Mouse (Mus musculus) adrenal gland, adult (tissue): Measurements from ENCODE around the gene Nags.

ENCODE experiments used
- DNase-seq, 2 experiments: peaks; one replicate each; pipeline ENCODE4 v3.0.0; 2022 to 2023; ENCODE audit warnings: low spot score in 1 of 2; ENCODE audit not compliant: inconsistent age in 2 of 2

Gene Nags

DNA sequence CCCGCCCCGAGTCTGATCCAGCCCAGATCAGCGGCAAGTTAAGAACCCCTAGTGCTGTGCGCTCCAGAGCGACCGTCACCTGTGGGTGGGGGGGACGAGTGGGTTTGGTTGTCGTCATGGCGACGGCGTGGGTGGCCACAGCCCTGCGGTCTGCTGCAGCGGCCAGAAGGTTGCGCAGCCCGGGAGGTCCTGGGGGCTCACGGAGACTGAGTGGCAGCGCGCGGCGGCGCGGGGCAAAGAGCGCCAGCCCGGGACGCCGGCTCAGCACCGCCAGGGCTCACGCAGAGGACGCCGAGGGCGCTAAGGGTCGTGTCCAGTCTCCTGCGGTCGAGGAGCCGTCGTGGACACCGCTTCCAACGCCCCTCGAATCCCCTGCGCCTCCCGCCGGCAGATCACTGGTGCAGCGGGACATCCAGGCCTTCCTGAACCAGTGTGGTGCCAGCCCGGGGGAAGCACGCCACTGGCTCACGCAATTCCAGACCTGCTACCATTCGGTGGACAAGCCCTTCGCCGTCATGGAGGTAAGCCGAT is at the start of gene Nags:
TSS of gene Nags (plus strand) at position 43 of the 531 bp plus-strand sequence.
- peak in 1 of 2 experiments; percentile 26 for DNase-seq

DNA sequence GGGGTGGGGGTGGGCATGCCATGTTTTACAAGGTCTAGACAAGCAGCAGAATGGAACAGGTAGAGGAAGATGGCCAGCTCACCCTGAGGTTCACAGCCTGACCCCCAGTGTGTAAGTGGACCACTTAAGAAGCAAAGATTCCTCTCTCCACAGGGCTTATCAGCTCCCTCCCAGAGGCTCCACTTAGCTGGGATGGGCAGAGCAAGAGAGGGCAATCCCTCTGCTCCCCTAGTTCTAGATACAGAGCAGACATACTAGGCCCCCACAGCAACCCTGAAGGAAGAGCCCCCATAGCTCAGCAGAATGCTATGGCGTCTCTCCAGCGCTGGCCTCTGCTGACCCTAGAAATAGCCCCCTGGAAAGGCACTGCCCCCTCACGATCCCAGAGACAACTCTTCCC is 49.6 kb upstream of the Nags start:
- DNase-seq, result no peak

DNA sequence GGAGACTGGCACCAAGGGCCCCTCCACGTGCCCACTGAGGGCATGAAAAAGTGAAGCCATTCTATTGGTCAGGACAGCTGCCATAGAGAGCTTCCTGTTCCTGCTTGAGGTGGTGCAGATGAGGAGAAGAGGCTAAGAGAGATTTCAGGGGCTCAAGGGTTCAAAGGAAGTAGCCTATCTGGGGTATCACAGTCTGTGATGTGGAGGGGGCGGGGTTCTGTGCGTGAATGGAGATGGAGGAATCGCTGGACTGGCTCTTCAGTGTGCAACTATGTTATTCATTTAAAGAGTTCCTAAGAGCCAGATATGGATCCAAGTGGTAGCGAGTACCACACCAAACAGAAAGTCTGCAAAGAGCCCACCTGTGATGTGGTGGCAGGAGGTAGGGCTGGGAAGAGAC is 48.9 kb upstream of the Nags start:
- DNase-seq, result no peak

GRCm38 (mm10) chr11:102096887-102097391 is 48.4 kb upstream of the Nags start:
- peak; percentile 79 to 86 for DNase-seq

- DNase-seq, result no peak
Measured at GRCm38 (mm10) chr11:102101219-102101618, 44.1 kb upstream of the Nags start, which contains the start of gene Ppy. Ppy (minus strand) TSS chr11:102101319.

- DNase-seq, result peak; percentile 55 to 84
Measured at GRCm38 (mm10) chr11:102102485-102103258, 42.6 kb upstream of the Nags start.

GRCm38 (mm10) chr11:102106911-102107310 is 38.4 kb upstream of the Nags start:
- no peak for DNase-seq

DNA sequence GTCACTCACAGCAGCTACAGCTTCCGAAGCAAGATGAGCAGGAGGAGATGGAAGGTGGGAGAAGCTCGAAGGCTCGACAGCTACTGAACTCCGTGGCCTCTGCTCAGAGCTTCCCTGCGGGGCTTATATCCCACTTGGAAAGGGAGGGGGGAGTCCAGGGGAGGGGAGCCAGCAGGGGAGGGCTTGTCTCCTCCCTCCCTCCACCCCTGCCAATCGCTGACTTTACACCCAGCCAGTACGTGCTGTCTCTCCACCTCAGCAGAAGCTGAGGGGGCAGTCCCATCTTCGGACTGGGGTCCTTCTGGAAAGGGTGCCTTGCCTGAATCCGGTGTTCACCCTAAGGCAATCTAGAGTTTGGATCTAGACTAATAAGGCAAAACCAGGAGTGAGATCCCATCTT is 37.6 kb upstream of the Nags start, which contains the start of gene Pyy:
TSS of gene Pyy (minus strand) at position 101 of the 400 bp plus-strand sequence.
- DNase-seq, result no peak

GRCm38 (mm10) chr11:102111576-102111975 is 33.7 kb upstream of the Nags start:
- no peak for DNase-seq

GRCm38 (mm10) chr11:102116241-102116640 is 29.1 kb upstream of the Nags start:
- no peak for DNase-seq

DNA sequence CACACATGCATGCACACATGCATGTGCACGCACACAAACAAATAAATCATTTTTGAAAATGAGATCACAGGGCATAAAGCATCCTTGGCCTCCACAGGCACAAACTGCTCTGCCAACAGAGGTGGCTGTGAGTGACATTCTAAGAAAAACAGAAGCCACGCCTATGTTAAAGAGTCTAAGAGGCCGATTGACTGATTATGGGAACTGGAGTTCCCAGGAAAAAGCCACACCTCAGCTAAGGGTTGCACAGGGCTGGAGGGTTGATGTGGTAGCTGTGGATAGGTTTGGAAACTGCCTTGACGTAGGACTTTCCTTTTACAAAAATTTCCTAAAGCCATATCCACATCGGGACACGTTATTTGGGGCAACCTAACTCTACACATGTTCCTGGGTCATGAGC is 27.9 kb upstream of the Nags start:
- DNase-seq, result no peak

- no peak for DNase-seq
Measured at GRCm38 (mm10) chr11:102134516-102134915, 10.8 kb upstream of the Nags start.

GRCm38 (mm10) chr11:102137625-102138446 is 7.5 kb upstream of the Nags start:
- DNase-seq, result no peak

DNA sequence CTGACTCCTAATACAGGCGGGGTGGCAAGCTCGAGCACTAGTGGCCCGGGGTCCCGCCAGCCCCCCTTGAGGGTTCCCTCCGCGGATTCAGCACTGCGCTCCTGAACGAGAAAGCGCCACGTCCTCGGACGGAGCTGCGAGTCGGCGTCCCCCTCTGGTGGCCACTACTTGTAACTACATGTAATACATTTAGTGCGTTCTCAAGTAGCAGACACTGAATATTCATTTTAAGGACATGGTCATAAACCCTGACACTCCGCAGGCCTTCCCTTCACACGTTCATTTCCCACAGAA is 6.9 kb upstream of the Nags start:
- DNase-seq, result peak; percentile 57 to 87

DNA sequence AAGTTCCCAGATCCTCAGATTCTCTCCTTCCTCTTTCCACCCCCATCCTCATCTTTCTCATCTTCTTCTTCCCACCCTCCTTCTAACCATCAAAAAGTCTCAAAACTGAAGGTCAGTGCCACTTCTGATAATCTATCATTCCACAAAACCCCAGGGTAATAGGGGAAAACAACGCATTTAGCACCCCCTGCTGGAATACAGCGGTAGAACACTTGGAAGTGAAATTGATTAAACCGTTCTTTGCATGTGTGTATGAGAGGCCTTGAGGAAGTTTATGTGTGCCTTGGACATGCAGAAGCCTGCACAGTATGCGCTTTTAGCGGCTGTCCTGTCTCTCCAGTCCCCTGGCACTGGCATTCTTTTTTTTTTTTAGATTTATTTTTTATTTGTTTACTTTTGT is 4.8 kb upstream of the Nags start:
- peak; percentile 45 to 88 for DNase-seq

DNA sequence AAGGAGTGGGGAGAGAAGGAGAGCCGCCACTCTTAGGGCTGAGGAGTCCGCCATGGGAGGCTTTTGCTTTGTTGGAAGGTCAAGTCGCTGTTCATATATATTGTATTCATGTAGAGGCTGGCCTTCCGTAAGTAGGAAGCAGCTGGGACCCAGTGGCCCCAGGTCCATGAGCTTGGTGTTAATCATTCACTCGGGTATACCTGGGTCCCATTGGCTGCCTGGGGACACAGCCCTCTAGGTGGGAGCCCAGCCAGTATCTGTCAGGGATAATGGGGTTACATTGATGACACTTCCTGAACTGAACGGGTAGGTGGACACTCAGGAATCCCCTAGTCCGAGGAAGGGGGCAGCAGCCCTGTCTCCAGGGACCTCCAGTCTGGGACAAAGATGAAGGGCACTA is 3.0 kb upstream of the Nags start:
- DNase-seq, result no peak

GRCm38 (mm10) chr11:102144957-102145470 is 299 bp upstream of the Nags start:
- DNase-seq, result no peak

GRCm38 (mm10) chr11:102146005-102146404 is 692 bp downstream of the Nags start:
- DNase-seq, result peak in 1 of 2 experiments; percentile 52

GRCm38 (mm10) chr11:102146531-102146930 is 1.2 kb downstream of the Nags start:
- no peak for DNase-seq

DNA sequence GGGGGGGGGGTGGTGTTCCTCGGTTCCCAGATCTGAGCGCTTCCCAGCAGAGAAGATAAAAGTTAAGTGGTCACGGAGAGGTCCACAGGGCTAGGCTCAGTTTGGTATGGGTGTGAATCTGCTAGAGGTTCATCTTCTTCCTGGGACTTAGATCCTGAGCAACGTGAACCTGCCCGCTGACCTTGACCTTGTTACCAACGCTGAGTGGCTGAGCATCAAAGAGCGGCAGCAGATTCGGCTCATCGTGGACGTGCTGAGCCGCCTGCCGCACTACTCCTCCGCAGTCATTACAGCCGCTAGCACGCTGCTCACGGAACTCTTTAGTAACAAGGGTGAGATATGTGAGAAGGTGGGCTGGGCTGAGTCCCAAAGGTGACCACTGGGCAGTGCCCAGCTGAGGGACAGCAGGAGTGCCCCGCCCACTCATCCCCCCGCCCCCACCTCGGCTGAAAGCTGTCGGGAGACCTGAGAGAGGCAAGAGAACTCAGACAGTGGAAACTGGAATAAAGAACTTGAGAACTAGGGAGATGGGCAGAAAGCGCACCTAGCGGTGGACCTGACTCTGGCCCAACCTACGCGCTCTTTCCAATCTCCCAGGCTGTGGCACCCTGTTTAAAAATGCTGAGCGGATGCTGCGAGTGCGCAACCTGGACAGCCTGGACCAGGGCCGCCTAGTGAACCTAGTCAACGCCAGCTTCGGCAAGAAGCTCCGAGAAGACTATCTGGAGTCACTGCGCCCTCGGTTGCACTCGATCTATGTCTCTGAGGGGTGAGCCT is 2.1 kb downstream of the Nags start:
- peak in 1 of 2 experiments; percentile 38 for DNase-seq
